Mouse (Mus musculus) cortical plate, adult 2 months (tissue): ENCODE data around the gene Pou6f1.
A peak's percentile ranks its signal among the peaks of the same experiment; 100 is the strongest.

ENCODE experiments used
- CTCF ChIP-seq: fragments of 200-500 bp; IDR thresholded peaks from 2 replicates; pipeline ENCODE4 v1.5.1; 2011; ENCODE audit warnings: mild to moderate bottlenecking, control low read depth, low read length; ENCODE audit not compliant: insufficient read depth; ENCODE audit errors: extremely low read depth
- POLR2A ChIP-seq: fragments of 200-500 bp; IDR thresholded peaks from 2 replicates; pipeline ENCODE4 v1.6.1; 2011; ENCODE audit warnings: mild to moderate bottlenecking, low read length, control low read depth; ENCODE audit not compliant: insufficient read depth; ENCODE audit errors: extremely low read depth

- TF ChIP-seq POLR2A (peak; percentile 99), CTCF (no peak)
Measured at GRCm38 (mm10) chr15:100551326-100552307, 48.2 kb downstream of the Pou6f1 start, which contains the start of gene Tfcp2.
